Comparison of ENCODE assay signal across 8 mouse cellular contexts in the genomic region with DNA sequence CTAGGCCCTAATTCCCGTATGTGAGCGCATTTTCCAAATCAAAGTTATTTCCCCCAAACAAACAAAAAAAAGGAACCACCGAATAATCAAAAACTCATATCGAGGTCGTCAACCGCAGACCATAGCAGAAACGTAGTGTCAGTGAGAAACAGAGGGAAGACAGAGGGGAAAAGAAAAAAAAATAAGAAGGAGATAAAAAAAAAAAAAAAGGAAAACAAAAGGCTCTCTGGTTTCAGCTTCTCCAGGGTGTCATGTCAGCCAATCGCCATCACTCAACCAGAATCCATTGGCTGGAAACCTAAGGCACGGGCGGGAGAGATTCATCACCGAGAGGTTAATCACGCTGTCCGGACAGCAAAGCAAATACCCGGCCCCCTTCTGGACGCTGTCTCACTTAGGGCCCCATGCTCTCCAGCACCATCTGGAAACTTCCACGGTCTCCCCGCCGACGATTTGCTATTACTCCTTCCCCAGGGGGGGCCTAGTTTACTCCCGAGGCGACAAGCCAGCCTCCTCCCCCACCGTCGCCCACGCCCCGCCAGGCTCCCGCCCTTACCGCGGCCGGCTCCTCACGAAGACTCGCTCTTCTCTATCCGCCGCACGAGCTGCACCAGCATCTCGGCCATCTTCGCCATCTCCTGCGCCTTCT. TPM values are rescaled to one million over a fixed set of nuclear protein-coding genes. Genes with fewer than 3 reads are reported as not detected.
DNase-seq lines count a peak whose midpoint lies in the region; ATAC-seq and TF ChIP-seq lines count a peak whose summit lies in the region.
"Not testable (repeated sequence)": the region's sequence is repeated elsewhere in the genome, so short reads cannot be mapped to it uniquely, and the experiment has no call there.

No protein-coding gene starts in this region.

- H3K27me3 ChIP-seq in embryonic facial prominence, embryonic 14.5 days (replicated peaks; ENCODE audit: control insufficient read depth, insufficient read depth, low read length); limb, embryonic 12.5 days; midbrain, embryonic 13.5 days: not testable (repeated sequence)

- peak overlapping the region; percentile 67 for H3K4me3 ChIP-seq in bone marrow, adult 2 months (replicated peaks; ENCODE audit: control insufficient read depth, low read depth, low read length)
- H3K4me3 ChIP-seq in embryonic facial prominence, embryonic 14.5 days (ENCODE audit: low read depth, low read length), result peak overlapping the region; percentile 69
- H3K4me3 ChIP-seq in limb, embryonic 12.5 days (replicated peaks), result peak overlapping the region; percentile 69
- H3K4me3 ChIP-seq in midbrain, embryonic 13.5 days (replicated peaks), result peak overlapping the region; percentile 73

- H3K4me2 ChIP-seq in embryonic facial prominence, embryonic 14.5 days (ENCODE audit: low read depth, low read length), result peak overlapping the region; percentile 52
- H3K4me2 ChIP-seq in limb, embryonic 12.5 days, result peak overlapping the region; percentile 61
- peak overlapping the region; percentile 60 for H3K4me2 ChIP-seq in midbrain, embryonic 13.5 days (replicated peaks)

- peak; percentile 53 for ATAC-seq in embryonic facial prominence, embryonic 14.5 days (ENCODE audit: low read depth)
- 0 out of 2 replicates have a peak, but pooled peaks have one; percentile 19 for ATAC-seq in limb, embryonic 12.5 days (ENCODE audit: insufficient number of reproducible peaks, insufficient read depth, low FRiP score, low TSS enrichment, low read depth)
- ATAC-seq in midbrain, embryonic 13.5 days, result peak; percentile 76; the same call in 1 of the 2 replicates

- TF ChIP-seq CTCF in bone marrow, adult 2 months (IDR thresholded peaks at IDR 0.05; ENCODE audit: control insufficient read depth, insufficient read depth, low read length), result not testable (repeated sequence)

- H3K4me1 ChIP-seq in bone marrow, adult 2 months (ENCODE audit: control insufficient read depth, insufficient read depth, low read length); embryonic facial prominence, embryonic 14.5 days (ENCODE audit: control insufficient read depth, insufficient read depth, low read length); limb, embryonic 12.5 days (replicated peaks): not testable (repeated sequence)
- H3K4me1 ChIP-seq in midbrain, embryonic 13.5 days (replicated peaks), result peaks cover 15% of the 10 kb centered on the region

- not testable (repeated sequence) for TF ChIP-seq POLR2A in bone marrow, adult 2 months (IDR thresholded peaks at IDR 0.05; ENCODE audit: borderline replicate concordance, control insufficient read depth, low read depth, low read length)

- peaks cover 12% of the 10 kb centered on the region for H3K36me3 ChIP-seq in embryonic facial prominence, embryonic 14.5 days (ENCODE audit: control insufficient read depth, insufficient read depth, low read length)
- H3K36me3 ChIP-seq in limb, embryonic 12.5 days, result peaks cover 23% of the 10 kb centered on the region
- H3K36me3 ChIP-seq in midbrain, embryonic 13.5 days, result peaks cover 17% of the 10 kb centered on the region

- DNase-seq in A20 (ENCODE audit: low read depth, low spot score), result peak; percentile 64
- DNase-seq in embryonic facial prominence, embryonic 14.5 days (ENCODE audit: low spot score), result peak; percentile 73
- peak; percentile 68 for DNase-seq in heart, adult 8-10 months (ENCODE audit: low spot score)
- DNase-seq in kidney, adult 8-10 months, result peak; percentile 24 to 41
- peak; percentile 47 to 50 for DNase-seq in spleen, adult 18-20 months

- H3K9ac ChIP-seq in embryonic facial prominence, embryonic 14.5 days (ENCODE audit: low read depth, low read length), result peak overlapping the region; percentile 87
- H3K9ac ChIP-seq in limb, embryonic 12.5 days (replicated peaks), result peak overlapping the region; percentile 86
- H3K9ac ChIP-seq in midbrain, embryonic 13.5 days (replicated peaks), result peak overlapping the region; percentile 87

- peak overlapping the region; percentile 98 for H3K27ac ChIP-seq in bone marrow, adult 2 months (ENCODE audit: control insufficient read depth, insufficient read depth, low read depth, low read length, poor library complexity)
- peak overlapping the region; percentile 96 for H3K27ac ChIP-seq in embryonic facial prominence, embryonic 14.5 days (replicated peaks; ENCODE audit: low read depth, low read length)
- peak overlapping the region; percentile 97 for H3K27ac ChIP-seq in limb, embryonic 12.5 days
- H3K27ac ChIP-seq in midbrain, embryonic 13.5 days, result peak overlapping the region; percentile 96

- WGBS in bone marrow, adult 2 months, result under 1% methylated on average over 37 of the region's 37 CpGs
- 4% methylated on average over 32 of the region's 37 CpGs for WGBS in embryonic facial prominence, embryonic 14.5 days
- WGBS in limb, embryonic 12.5 days, result 4% methylated on average over 35 of the region's 37 CpGs
- WGBS in midbrain, embryonic 13.5 days, result 5% methylated on average over 31 of the region's 37 CpGs

- not testable (repeated sequence) for H3K9me3 ChIP-seq in embryonic facial prominence, embryonic 14.5 days (ENCODE audit: control insufficient read depth, low read length); limb, embryonic 12.5 days; midbrain, embryonic 13.5 days

RNA-seq across cellular contexts. Expression of gene Mrfap1, which starts 0.8 kb away (rescaled TPM):
- polyA plus RNA-seq in bone marrow, adult 2 months (2011; ENCODE audit: insufficient read depth, insufficient read length, low replicate concordance, missing spikeins), result 122 and 153 TPM in 2 replicates
- 582 TPM in 2 replicates for polyA plus RNA-seq in embryonic facial prominence, embryonic 14.5 days (2014; fragmentation: Nextera tagmentation; extraction: Ambion mirVana)
- 100 to 1,000 TPM; 261 to 277 (median 272) TPM for total RNA-seq in heart, adult 8-10 months (2022)
- polyA plus RNA-seq in limb, embryonic 12.5 days (2016; fragmentation: Nextera tagmentation; extraction: Ambion mirVana), result 685 and 692 TPM in 2 replicates
- polyA plus RNA-seq in midbrain, embryonic 13.5 days (2015; fragmentation: Nextera tagmentation; extraction: Ambion mirVana), result 296 and 302 TPM in 2 replicates

RNA-seq across cellular contexts. Expression of gene Man2b2, which starts 34.7 kb away (rescaled TPM):
- polyA plus RNA-seq in bone marrow, adult 2 months (2011; ENCODE audit: insufficient read depth, insufficient read length, low replicate concordance, missing spikeins), result 7.0 and 16.5 TPM in 2 replicates
- 22.2 and 24.2 TPM in 2 replicates for polyA plus RNA-seq in embryonic facial prominence, embryonic 14.5 days (2014; fragmentation: Nextera tagmentation; extraction: Ambion mirVana)
- 10 to 100 TPM; 26.2 to 27.8 (median 27.1) TPM for total RNA-seq in heart, adult 8-10 months (2022)
- 6.9 and 7.8 TPM in 2 replicates for polyA plus RNA-seq in limb, embryonic 12.5 days (2016; fragmentation: Nextera tagmentation; extraction: Ambion mirVana)
- 8.2 and 10.2 TPM in 2 replicates for polyA plus RNA-seq in midbrain, embryonic 13.5 days (2015; fragmentation: Nextera tagmentation; extraction: Ambion mirVana)

RNA-seq across cellular contexts. Expression of gene Bloc1s4, which starts 47.3 kb away (rescaled TPM):
- 13.6 and 14.4 TPM in 2 replicates for polyA plus RNA-seq in bone marrow, adult 2 months (2011; ENCODE audit: insufficient read depth, insufficient read length, low replicate concordance, missing spikeins)
- polyA plus RNA-seq in embryonic facial prominence, embryonic 14.5 days (2014; fragmentation: Nextera tagmentation; extraction: Ambion mirVana), result 26.3 and 27.8 TPM in 2 replicates
- total RNA-seq in heart, adult 8-10 months (2022), result 10 to 100 TPM; 10.6 to 11.4 (median 11.3) TPM
- polyA plus RNA-seq in limb, embryonic 12.5 days (2016; fragmentation: Nextera tagmentation; extraction: Ambion mirVana), result 32.5 and 34.5 TPM in 2 replicates
- polyA plus RNA-seq in midbrain, embryonic 13.5 days (2015; fragmentation: Nextera tagmentation; extraction: Ambion mirVana), result 23.7 and 27.6 TPM in 2 replicates

Comparison
In these comparisons a context has a peak if more than half of its experiments do, and no peak if none do; other contexts are left out.
1. Peak in every context shown above with its lines: DNase-seq, ATAC-seq, H3K4me3 ChIP-seq and H3K27ac ChIP-seq.
2. ATAC-seq: peak in every context shown above with its lines; median percentile 76 in midbrain, embryonic 13.5 days; 53 in embryonic facial prominence, embryonic 14.5 days; 19 in limb, embryonic 12.5 days.